Mouse (Mus musculus): Measurements from ENCODE around the gene Zdhhc25. TPM values are rescaled to one million over a fixed set of nuclear protein-coding genes. Genes with fewer than 3 reads are reported as not detected.

Zdhhc25 gene
- total RNA-seq (2014; fragmentation: Nextera tagmentation) (not detected in 2 replicates), total RNA-seq (2017) (not detected in 2 replicates)

- ATAC-seq (replicated peaks; ENCODE audit: poor library complexity, severe bottlenecking): no peak
Measured at GRCm38 (mm10) chr15:88600002-88600401, at the start of gene Zdhhc25. Zdhhc25 (plus strand) TSS chr15:88600302.

DNA sequence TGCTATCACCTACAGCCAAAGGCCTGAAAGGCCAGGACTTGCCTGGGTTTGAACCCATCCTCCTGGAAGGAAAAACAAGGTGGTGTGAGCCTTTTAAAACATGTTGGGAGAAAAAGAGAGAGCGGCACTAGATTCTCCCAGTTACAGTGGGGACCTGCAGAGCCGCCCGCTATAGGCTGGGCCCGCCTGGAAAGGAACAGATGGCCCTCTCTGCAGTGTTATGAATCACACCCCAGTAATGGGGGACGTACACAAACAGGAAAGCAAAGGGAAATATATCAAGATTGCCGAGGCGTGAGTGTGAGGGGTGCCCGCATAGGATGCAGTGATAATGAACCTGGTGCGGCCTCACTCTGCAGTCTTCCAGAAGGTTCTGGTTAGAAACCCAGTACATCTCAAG is 47.2 kb upstream of the Zdhhc25 start:
- ATAC-seq (replicated peaks; ENCODE audit: poor library complexity, severe bottlenecking): no peak

DNA sequence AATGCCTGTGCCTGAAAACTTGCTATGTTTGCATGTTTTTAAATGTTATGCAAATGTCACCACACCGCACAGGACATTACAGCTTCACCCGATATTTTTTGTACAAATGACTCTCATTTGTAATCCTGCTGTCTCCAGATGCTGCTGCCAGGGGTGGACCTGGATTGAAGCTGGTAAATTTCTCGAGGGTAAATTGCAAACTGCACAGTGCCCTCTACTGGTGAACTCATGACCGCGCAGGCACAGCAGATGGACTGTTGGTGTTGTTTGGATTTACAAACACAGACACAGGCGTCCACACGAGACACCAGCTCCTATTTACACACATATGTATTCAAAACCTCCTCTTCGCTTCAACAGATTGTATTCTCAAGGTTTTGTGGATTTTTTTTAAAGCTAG is 44.6 kb upstream of the Zdhhc25 start:
- ATAC-seq (replicated peaks; ENCODE audit: poor library complexity, severe bottlenecking): peak; percentile 37; the same call in 1 of the 2 replicates

DNA sequence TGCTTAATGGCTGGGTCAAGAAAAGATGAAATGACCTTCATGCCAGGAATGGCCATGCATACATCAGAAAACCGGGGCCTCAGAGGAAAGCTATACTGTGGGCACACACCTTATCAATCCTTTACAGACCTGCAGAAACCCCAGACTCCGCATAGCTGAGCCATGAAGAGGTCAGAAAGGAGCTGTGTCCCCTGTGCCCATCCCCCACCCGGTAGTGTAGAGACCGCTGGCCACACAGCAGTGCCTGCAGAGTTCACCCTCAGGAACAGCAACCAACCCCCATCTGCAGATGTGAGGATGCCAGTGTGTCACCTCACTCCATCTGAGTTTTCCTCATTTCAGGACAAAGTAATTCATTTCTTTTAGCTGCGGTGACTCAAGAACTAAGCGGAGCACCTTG is 39.5 kb upstream of the Zdhhc25 start:
- ATAC-seq (replicated peaks; ENCODE audit: poor library complexity, severe bottlenecking): no peak

- no peak for ATAC-seq (replicated peaks; ENCODE audit: poor library complexity, severe bottlenecking)
Measured at GRCm38 (mm10) chr15:88561058-88561730, 38.9 kb upstream of the Zdhhc25 start.

DNA sequence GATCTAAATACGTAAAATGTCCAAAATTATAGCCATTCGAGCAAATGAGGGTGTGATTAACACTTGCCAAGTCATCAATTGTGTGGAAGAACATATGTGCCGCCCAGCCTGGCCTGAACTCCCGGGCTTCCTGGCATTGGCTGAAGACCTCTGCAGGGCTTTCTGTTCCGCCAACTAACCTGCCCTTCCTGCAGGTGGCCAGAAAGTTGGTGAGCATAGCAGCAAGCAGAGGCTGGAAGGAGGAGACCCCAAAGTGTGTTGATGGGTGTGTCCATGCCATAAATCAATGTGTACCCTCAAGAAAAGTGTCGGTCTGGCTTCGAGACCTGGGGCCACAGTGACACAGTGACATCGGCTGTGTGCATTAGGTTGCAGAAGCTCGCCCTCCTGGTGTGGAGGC is 34.8 kb upstream of the Zdhhc25 start:
- ATAC-seq (replicated peaks; ENCODE audit: poor library complexity, severe bottlenecking): no peak

- no peak for ATAC-seq (replicated peaks; ENCODE audit: poor library complexity, severe bottlenecking)
Measured at GRCm38 (mm10) chr15:88565806-88566205, 34.3 kb upstream of the Zdhhc25 start.

GRCm38 (mm10) chr15:88570697-88571096 is 29.4 kb upstream of the Zdhhc25 start:
- ATAC-seq (replicated peaks; ENCODE audit: poor library complexity, severe bottlenecking): no peak

- ATAC-seq (replicated peaks; ENCODE audit: poor library complexity, severe bottlenecking): no peak
Measured at GRCm38 (mm10) chr15:88579461-88579860, 20.6 kb upstream of the Zdhhc25 start.

DNA sequence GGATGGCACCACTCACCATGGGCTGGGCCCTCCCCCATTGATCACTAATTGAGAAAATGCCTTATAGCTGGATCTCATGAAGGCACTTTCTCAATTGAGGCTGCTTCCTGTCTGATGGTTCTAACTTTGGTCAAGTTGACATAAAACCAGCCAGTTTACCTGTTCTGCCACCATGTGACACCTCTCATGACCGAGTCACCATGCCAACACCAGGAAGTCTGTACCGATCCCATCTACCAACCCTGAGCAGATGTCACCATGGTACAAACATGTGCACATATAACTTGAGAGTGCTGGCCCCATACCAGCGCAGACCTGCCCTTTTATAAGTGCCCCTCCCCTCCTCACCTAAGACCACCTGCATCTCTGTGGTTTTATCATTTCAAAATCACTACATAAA is 2.4 kb downstream of the Zdhhc25 start:
- no peak for ATAC-seq (replicated peaks; ENCODE audit: poor library complexity, severe bottlenecking)

DNA sequence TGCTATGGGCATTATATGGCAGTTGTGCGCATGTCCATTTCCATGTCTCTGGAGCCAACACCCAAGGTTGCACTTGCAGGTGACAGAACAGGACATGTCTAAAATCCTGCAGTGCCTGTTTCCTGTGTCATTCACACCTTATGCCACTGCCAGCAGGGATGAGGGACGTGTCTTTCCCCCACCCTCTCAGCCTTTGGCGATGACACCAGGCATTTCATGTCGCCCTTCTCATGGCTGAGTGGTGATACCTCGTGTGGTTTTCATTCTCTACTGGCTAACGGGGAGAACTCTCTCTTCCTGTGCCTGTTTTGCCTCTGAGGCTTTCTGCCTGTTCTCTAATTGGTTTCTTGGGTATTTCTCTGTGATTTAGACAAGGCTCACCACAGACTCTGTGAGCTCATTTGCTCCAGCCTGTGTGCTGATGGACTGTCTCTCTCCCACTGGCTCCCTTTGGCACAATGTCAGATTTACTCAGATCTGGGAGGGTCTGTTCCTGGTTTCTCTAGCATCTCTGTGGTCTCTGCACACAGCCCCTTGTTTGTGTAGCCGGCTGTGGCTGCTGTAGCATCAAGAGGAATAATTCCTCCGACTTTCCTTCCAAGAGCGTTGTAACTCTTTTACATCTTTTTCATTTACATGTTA is 3.1 kb downstream of the Zdhhc25 start:
- ATAC-seq (replicated peaks; ENCODE audit: poor library complexity, severe bottlenecking): no peak

GRCm38 (mm10) chr15:88603733-88604119 is 3.6 kb downstream of the Zdhhc25 start:
- no peak for ATAC-seq (replicated peaks; ENCODE audit: poor library complexity, severe bottlenecking)

- no peak for ATAC-seq (replicated peaks; ENCODE audit: poor library complexity, severe bottlenecking)
Measured at GRCm38 (mm10) chr15:88604669-88605414, 4.7 kb downstream of the Zdhhc25 start.

DNA sequence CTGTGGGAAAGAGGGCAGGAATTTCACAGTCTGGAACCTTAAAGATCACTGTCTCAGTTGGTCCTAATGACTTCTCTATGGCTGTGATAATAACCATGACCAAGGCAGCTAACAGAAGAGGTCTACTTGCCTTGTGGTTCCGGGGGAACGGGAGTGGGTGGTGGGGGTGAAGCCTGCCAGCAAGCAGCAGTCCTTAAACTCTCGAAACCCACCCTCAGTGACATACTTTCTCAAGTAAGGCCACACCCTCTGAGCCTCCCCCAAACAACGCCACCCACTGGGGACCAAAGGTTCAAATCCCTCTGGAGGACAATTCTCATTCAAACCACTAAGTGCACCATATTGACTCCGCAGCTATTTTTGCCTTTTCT is 5.3 kb downstream of the Zdhhc25 start:
- ATAC-seq (replicated peaks; ENCODE audit: poor library complexity, severe bottlenecking): no peak

GRCm38 (mm10) chr15:88617125-88617524 is 17.0 kb downstream of the Zdhhc25 start:
- ATAC-seq (replicated peaks; ENCODE audit: poor library complexity, severe bottlenecking): no peak

GRCm38 (mm10) chr15:88618008-88618773 is 18.1 kb downstream of the Zdhhc25 start:
- no peak for ATAC-seq (replicated peaks; ENCODE audit: poor library complexity, severe bottlenecking)

GRCm38 (mm10) chr15:88620017-88620416 is 19.9 kb downstream of the Zdhhc25 start:
- no peak for ATAC-seq (replicated peaks; ENCODE audit: poor library complexity, severe bottlenecking)

DNA sequence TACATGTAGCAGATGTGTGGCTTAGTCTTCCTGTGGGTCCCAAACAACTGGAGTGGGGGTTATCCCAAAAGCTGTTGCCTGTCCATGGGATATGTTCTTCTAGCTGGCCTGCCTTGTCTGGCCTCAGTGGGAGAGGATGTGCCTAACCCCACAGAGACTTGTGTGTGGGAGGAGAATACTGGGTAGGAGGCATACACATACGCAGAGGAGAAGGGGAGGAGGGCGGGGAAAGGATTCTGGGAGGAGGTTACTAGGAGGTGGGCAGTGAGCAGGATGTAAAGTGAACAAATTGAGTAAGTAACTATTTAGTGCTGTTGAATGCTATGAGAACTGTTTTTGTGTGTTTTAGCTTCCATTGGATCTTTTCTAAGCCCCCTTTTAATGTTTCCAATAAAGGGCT is 23.8 kb downstream of the Zdhhc25 start:
- no peak for ATAC-seq (replicated peaks; ENCODE audit: poor library complexity, severe bottlenecking)

DNA sequence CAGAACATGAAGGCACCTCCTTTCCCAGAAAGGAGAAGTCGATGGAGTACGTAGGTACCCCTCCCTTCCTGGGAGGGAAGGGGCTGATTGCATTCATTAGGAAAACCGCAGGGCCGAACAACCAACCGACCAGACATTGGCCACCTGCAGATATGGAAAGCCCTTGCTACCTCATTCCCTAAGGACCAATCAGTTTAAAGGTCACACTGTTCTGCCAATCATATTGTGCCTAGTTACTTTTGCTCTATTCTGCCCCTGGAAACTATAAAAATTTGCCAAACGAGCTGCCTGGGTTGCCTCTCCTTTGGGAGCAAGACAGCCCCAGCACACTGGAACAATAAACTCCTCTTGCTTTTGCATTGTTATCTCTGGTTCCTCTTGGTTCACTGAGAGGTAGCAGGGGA is 24.8 kb downstream of the Zdhhc25 start:
- no peak for ATAC-seq (replicated peaks; ENCODE audit: poor library complexity, severe bottlenecking)

DNA sequence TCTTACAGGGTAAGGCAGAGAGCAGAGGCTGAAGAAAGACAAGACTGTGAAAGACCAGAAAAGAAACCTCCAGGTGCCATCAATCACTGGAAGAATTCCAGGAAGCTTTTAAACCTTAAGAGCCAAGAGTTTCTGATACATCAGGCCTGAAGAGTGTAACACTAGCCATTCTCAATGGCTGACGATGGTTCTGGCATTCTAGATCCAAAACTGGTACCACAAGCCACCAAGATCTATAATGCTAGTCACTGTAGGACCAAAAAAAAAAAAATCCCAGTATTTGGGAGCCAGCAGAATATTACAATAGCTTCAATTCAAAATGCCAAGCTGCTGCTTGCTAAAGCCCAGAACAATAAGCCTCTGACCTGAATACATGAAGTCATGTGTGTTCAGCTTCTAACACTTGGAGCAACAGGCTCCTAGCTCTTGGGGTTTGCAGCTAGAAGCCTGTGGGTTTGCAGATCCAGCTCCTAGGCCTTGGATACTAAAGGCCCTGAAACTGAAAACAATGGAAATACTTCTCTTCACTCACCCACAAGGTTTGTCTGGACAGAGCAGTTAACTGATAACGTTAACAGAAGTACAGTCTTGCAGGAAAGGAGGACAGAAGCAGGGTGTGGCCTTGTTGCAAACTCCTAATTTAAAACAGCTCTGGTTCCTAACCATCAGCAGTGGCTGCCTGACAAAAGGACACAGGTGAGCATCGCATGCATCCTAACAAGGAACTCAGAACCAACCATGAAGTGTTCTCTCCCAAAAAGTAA is 25.4 kb downstream of the Zdhhc25 start:
- no peak for ATAC-seq (replicated peaks; ENCODE audit: poor library complexity, severe bottlenecking)
